Mouse (Mus musculus) liver, adult 2 months (tissue): ENCODE data around the gene Pan3.

Source experiments
- CTCF ChIP-seq: fragments of 200-500 bp; IDR thresholded peaks from 2 replicates; pipeline ENCODE4 v1.5.1; 2011; ENCODE audit warnings: low read depth, low read length, control low read depth
- POLR2A ChIP-seq: fragments of 200-500 bp; IDR thresholded peaks from 2 replicates; pipeline ENCODE4 v1.6.1; 2011; ENCODE audit warnings: low read length, control low read depth; ENCODE audit not compliant: insufficient read depth; ENCODE audit errors: extremely low read depth

DNA sequence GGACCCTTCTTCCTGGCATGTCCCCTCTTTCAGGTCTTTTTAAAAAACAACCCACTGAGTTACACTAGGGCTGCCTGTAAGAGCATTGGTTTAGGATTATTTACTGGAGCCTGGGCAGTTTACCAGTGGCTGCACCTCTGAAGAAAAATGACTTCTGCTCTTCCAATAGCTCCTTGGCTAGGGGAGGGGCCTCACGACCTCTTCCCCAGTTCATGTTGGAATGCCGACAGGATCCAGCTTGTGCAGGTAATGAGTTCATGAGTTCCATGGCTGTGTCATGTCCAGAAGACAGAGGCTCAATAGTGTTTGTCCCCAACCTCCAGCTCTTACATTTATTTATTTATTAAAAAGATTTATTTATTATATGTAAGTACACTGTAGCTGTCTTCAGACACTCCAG is 5.8 kb downstream of the Pan3 start:
- TF ChIP-seq CTCF (no peak), POLR2A (no peak)
